Mouse (Mus musculus) NIH3T3 (cell line): Measurements from ENCODE around the gene Tent4b.

Experiments
- DNase-seq: peaks from one replicate; pipeline ENCODE4 v3.0.0-alpha.2; 2012; ENCODE audit warnings: low read depth

Tent4b gene

GRCm38 (mm10) chr8:88279220-88279619 lies 80.2 kb downstream of the Tent4b start:
- no peak for DNase-seq

- DNase-seq = peak; percentile 46
These were observed 80.7 kb downstream of the Tent4b start for GRCm38 (mm10) chr8:88279670-88280069.

- DNase-seq = peak; percentile 60
These were observed 81.9 kb downstream of the Tent4b start for GRCm38 (mm10) chr8:88280904-88281303.

GRCm38 (mm10) chr8:88282684-88283083 lies 83.7 kb downstream of the Tent4b start:
- peak; percentile 94 for DNase-seq

GRCm38 (mm10) chr8:88283243-88284115 lies 84.5 kb downstream of the Tent4b start:
- peak; percentile 36 for DNase-seq

- peak; percentile 86 for DNase-seq
These were observed 85.7 kb downstream of the Tent4b start for GRCm38 (mm10) chr8:88284738-88285137.

- DNase-seq = no peak
These were observed 86.7 kb downstream of the Tent4b start for GRCm38 (mm10) chr8:88285469-88286356.

GRCm38 (mm10) chr8:88286421-88286960 lies 87.5 kb downstream of the Tent4b start:
- DNase-seq = no peak

- DNase-seq = peak; percentile 49
These were observed 89.7 kb downstream of the Tent4b start for GRCm38 (mm10) chr8:88288622-88289242.

- DNase-seq = no peak
These were observed 90.9 kb downstream of the Tent4b start for GRCm38 (mm10) chr8:88289901-88290300.

- no peak for DNase-seq
These were observed 91.6 kb downstream of the Tent4b start for GRCm38 (mm10) chr8:88290326-88291304.

- DNase-seq = no peak
These were observed 92.3 kb downstream of the Tent4b start for GRCm38 (mm10) chr8:88291305-88291690.

GRCm38 (mm10) chr8:88292926-88293325 lies 93.9 kb downstream of the Tent4b start:
- no peak for DNase-seq

GRCm38 (mm10) chr8:88293590-88294356 lies 94.8 kb downstream of the Tent4b start:
- DNase-seq = no peak

- DNase-seq = no peak
These were observed 96.0 kb downstream of the Tent4b start for GRCm38 (mm10) chr8:88294977-88295376.

GRCm38 (mm10) chr8:88297976-88298732 lies 99.1 kb downstream of the Tent4b start:
- no peak for DNase-seq

- DNase-seq = no peak
These were observed 99.7 kb downstream of the Tent4b start for GRCm38 (mm10) chr8:88298733-88299103.

GRCm38 (mm10) chr8:88299907-88300603 lies 101.0 kb downstream of the Tent4b start:
- DNase-seq = no peak
